Mouse (Mus musculus): ENCODE measurements at regions not wholly inside any gene's neighbourhood (a gene's known extent, or its start where the extent isn't known, plus 50 kb on each side); places are given as distances from the start of the nearest gene placed in this dataset.

DNA sequence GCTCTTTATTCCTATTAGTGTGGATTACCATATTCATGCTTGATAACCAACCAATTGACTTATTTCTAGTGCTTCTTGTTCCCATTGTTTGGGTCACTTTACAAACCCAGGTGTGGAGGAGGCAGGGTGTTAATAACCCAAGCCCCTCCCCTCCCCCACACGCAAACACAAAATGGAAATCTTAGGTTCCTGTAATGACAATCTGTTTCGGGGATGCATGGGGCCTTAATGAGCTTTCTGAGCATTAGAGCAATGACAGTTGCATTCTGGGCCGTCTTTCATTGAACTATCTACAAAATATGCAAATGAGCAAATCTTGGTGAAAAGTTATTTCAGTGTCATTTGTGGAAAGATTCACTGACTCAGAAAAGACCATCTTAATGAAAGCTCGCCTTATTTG is 225.9 kb downstream of the Zfp326 start:
- TF ChIP-seq EP300 (IDR thresholded peaks at IDR 0.05; ENCODE audit: insufficient read depth, low read depth, low read length): no peak
- TF ChIP-seq POLR2A (IDR thresholded peaks at IDR 0.05; ENCODE audit: insufficient read depth, low read length): no peak
